Mouse (Mus musculus) ES-E14 (cell line): Measurements from ENCODE around the gene Tnrc18.

ENCODE experiments used
- CHD2 ChIP-seq: IDR thresholded peaks from 2 replicates; pipeline ENCODE4 v1.6.1; 2014; ENCODE audit warnings: mild to moderate bottlenecking, low read depth, low read length, inconsistent platforms
- HCFC1 ChIP-seq: IDR thresholded peaks from 2 replicates; pipeline ENCODE4 v1.6.1; 2012; ENCODE audit warnings: low read length, inconsistent platforms, borderline replicate concordance; ENCODE audit not compliant: insufficient read depth
- MAFK ChIP-seq: IDR thresholded peaks from 2 replicates; pipeline ENCODE4 v1.6.1; 2014; ENCODE audit warnings: mild to moderate bottlenecking, low read depth, low read length, inconsistent platforms; ENCODE audit not compliant: insufficient read depth
- ZC3H11A ChIP-seq: IDR thresholded peaks from 2 replicates; pipeline ENCODE4 v1.6.1; 2012; ENCODE audit warnings: low read depth, mild to moderate bottlenecking, inconsistent platforms, low read length, borderline replicate concordance

- TF ChIP-seq CHD2 (no peak), ZC3H11A (no peak), MAFK (no peak), HCFC1 (no peak)
These were observed 65.2 kb downstream of the Tnrc18 start for GRCm38 (mm10) chr5:142752241-142752640.
